Mouse (Mus musculus) kidney, postnatal 25 days (tissue): ENCODE results near the gene Olfr913.

ENCODE experiments used
- DNase-seq, 2 experiments: peaks; one replicate each; pipeline ENCODE4 v3.0.0; 2021; ENCODE audit warnings: mixed read lengths in 2 of 2

Gene Olfr913

GRCm38 (mm10) chr9:38592459-38592858 lies at the start of gene Olfr913:
Gene Olfr913 (plus strand): TSS chr9:38592759.
- DNase-seq, result no peak

- DNase-seq, result no peak
These were observed 12.7 kb upstream of the Olfr913 start, which contains the start of gene Olfr912 for GRCm38 (mm10) chr9:38579878-38580277. Gene Olfr912 (plus strand): TSS chr9:38580178.

- no peak for DNase-seq
These were observed 1.5 kb upstream of the Olfr913 start for GRCm38 (mm10) chr9:38591056-38591455.

- DNase-seq, result no peak
These were observed 12.2 kb downstream of the Olfr913 start, which contains the start of gene Olfr914 for GRCm38 (mm10) chr9:38604802-38605201. Gene Olfr914 (plus strand): TSS chr9:38605102.

GRCm38 (mm10) chr9:38632406-38632805 lies 39.8 kb downstream of the Olfr913 start:
- no peak for DNase-seq
